Mouse (Mus musculus) intestine, postnatal 0 days (tissue): ENCODE measurements around the gene Acot7. TPM values are rescaled to one million over a fixed set of nuclear protein-coding genes. Genes with fewer than 3 reads are reported as not detected.

Experiments used
- ATAC-seq: fragments of 200-750 bp; cut with Nextera tagmentation; 2 replicates; pipeline ENCODE4 v1.8.0; 2017; ENCODE audit warnings: mild to moderate bottlenecking, moderate TSS enrichment, moderate library complexity
- H3K27ac ChIP-seq: fragments of 300-500 bp; sonication (generic); 2 replicates; pipeline ENCODE4 v1.5.1; 2014; ENCODE audit warnings: mild to moderate bottlenecking, low read depth, low read length, moderate library complexity
- H3K27me3 ChIP-seq: fragments of 300-500 bp; sonication (generic); replicated peaks from 2 replicates; pipeline ENCODE4 v1.6.1; 2014; ENCODE audit warnings: low read length, mixed read lengths; ENCODE audit not compliant: control insufficient read depth, insufficient read depth
- H3K36me3 ChIP-seq: fragments of 300-500 bp; sonication (generic); 2 replicates; pipeline ENCODE4 v1.6.1; 2014; ENCODE audit warnings: mild to moderate bottlenecking, moderate library complexity; ENCODE audit not compliant: control insufficient read depth, insufficient read depth
- H3K4me1 ChIP-seq: fragments of 300-500 bp; sonication (generic); replicated peaks from 2 replicates; pipeline ENCODE4 v1.6.1; 2014; ENCODE audit warnings: antibody characterized with exemption, low read length, mixed read lengths; ENCODE audit not compliant: control insufficient read depth, insufficient read depth
- H3K4me2 ChIP-seq: fragments of 300-500 bp; sonication (generic); replicated peaks from 2 replicates; pipeline ENCODE4 v1.6.1; 2014; ENCODE audit warnings: low read depth, mild to moderate bottlenecking, moderate library complexity
- H3K4me3 ChIP-seq: fragments of 300-500 bp; sonication (generic); 2 replicates; pipeline ENCODE4 v1.5.1; 2014; ENCODE audit warnings: low read depth, low read length
- H3K9ac ChIP-seq: fragments of 300-500 bp; sonication (generic); 2 replicates; pipeline ENCODE4 v1.6.1; 2014; ENCODE audit warnings: mild to moderate bottlenecking, low read depth, low read length
- H3K9me3 ChIP-seq: fragments of 300-500 bp; sonication (generic); 2 replicates; pipeline ENCODE4 v1.6.1; 2016; ENCODE audit warnings: mixed run types; ENCODE audit not compliant: control insufficient read depth
- CTCF ChIP-seq: sonication (generic); IDR thresholded peaks from 2 replicates; pipeline ENCODE4 v1.5.1; 2016; ENCODE audit warnings: low read depth, mild to moderate bottlenecking, control low read depth, antibody characterized with exemption, moderate library complexity
- WGBS: fragments of 180-500 bp; shearing (Covaris S2); extraction: QIAGEN DNeasy Blood & Tissue Kit; methylation state at CpG from one replicate; pipeline ENCODE4 v1.1.7; 2014; 5-methylcytosine and 5-hydroxymethylcytosine counted together
- polyA plus RNA-seq: library from polyadenylated mRNA; unstranded; fragments of >200 nt; fragmentation: Nextera tagmentation; extraction: Ambion mirVana; gene quantifications from 2 replicates; pipeline ENCODE4 v1.2.1, GENCODE M21; 2015

Acot7 gene
- polyA plus RNA-seq, 1 experiment from 2014 or later: 28.7 TPM

- TF ChIP-seq CTCF: no peak
- Histone ChIP-seq H3K36me3 (no peaks in the 10 kb centered on the region), H3K27me3 (0 out of 2 replicates have a peak, but pooled peaks cover 3% of the 10 kb centered on the region), H3K4me2 (peak overlapping the region; percentile 98), H3K9me3 (no peaks in the 10 kb centered on the region), H3K4me1 (peaks cover 5% of the 10 kb centered on the region; the same call in 1 of the 2 replicates), H3K27ac (peak overlapping the region; percentile 76; the same call in 1 of the 2 replicates), H3K4me3 (peak overlapping the region; percentile 65), H3K9ac (peak overlapping the region; percentile 65)
- ATAC-seq: no peak
- 54% methylated on average over 6 of the region's 6 CpGs for WGBS
Observed at GRCm38 (mm10) chr4:152177174-152177536, 779 bp upstream of the Acot7 start.

- ATAC-seq: peak; percentile 23
- Histone ChIP-seq H3K9ac (peak overlapping the region; percentile 34; the same call in 1 of the 2 replicates), H3K27me3 (0 out of 2 replicates have a peak, but pooled peaks cover 3% of the 10 kb centered on the region), H3K9me3 (no peaks in the 10 kb centered on the region), H3K4me1 (peaks cover 5% of the 10 kb centered on the region; the same call in 1 of the 2 replicates), H3K4me2 (peak overlapping the region; percentile 98), H3K4me3 (peak overlapping the region; percentile 65), H3K36me3 (no peaks in the 10 kb centered on the region), H3K27ac (no peak overlapping the region)
- WGBS: under 1% methylated on average over 35 of the region's 35 CpGs
- no peak for TF ChIP-seq CTCF
Observed at GRCm38 (mm10) chr4:152178344-152178864, 470 bp downstream of the Acot7 start.

GRCm38 (mm10) chr4:152178916-152179705, 1.2 kb downstream of the Acot7 start:
- Histone ChIP-seq H3K4me1 (peaks cover 5% of the 10 kb centered on the region; the same call in 1 of the 2 replicates), H3K27ac (no peak overlapping the region), H3K36me3 (no peaks in the 10 kb centered on the region), H3K9ac (no peak overlapping the region), H3K27me3 (0 out of 2 replicates have a peak, but pooled peaks cover 3% of the 10 kb centered on the region), H3K9me3 (no peaks in the 10 kb centered on the region), H3K4me2 (peak overlapping the region; percentile 98), H3K4me3 (peak overlapping the region; percentile 65)
- no peak for TF ChIP-seq CTCF
- 26% methylated on average over 16 of the region's 16 CpGs for WGBS
- no peak for ATAC-seq

GRCm38 (mm10) chr4:152179946-152180660, 2.2 kb downstream of the Acot7 start:
- peaks cover 5% of the 10 kb centered on the region; the same call in 1 of the 2 replicates for H3K4me1 ChIP-seq
- H3K9me3 ChIP-seq: no peaks in the 10 kb centered on the region
- no peak for TF ChIP-seq CTCF
- no peak overlapping the region for H3K27ac ChIP-seq
- H3K4me3 ChIP-seq: no peak overlapping the region
- 0 out of 2 replicates have a peak, but pooled peaks cover 3% of the 10 kb centered on the region for H3K27me3 ChIP-seq
- no peaks in the 10 kb centered on the region for H3K36me3 ChIP-seq
- H3K9ac ChIP-seq: no peak overlapping the region
- 85% methylated on average over 16 of the region's 16 CpGs for WGBS
- H3K4me2 ChIP-seq: no peak overlapping the region
- no peak for ATAC-seq

- Histone ChIP-seq H3K27me3 (0 out of 2 replicates have a peak, but pooled peaks cover 3% of the 10 kb centered on the region), H3K4me3 (no peak overlapping the region), H3K9me3 (no peaks in the 10 kb centered on the region), H3K27ac (no peak overlapping the region), H3K4me1 (peaks cover 16% of the 10 kb centered on the region; the same call in 1 of the 2 replicates), H3K36me3 (no peaks in the 10 kb centered on the region), H3K9ac (no peak overlapping the region), H3K4me2 (no peak overlapping the region)
- no peak for TF ChIP-seq CTCF
- ATAC-seq: no peak
- WGBS: 88% methylated on average over 10 of the region's 10 CpGs
Observed at GRCm38 (mm10) chr4:152182205-152182604, 4.3 kb downstream of the Acot7 start.

GRCm38 (mm10) chr4:152184353-152185035, 6.6 kb downstream of the Acot7 start:
- H3K4me2 ChIP-seq: no peak overlapping the region
- no peaks in the 10 kb centered on the region for H3K36me3 ChIP-seq
- no peak for ATAC-seq
- peak; percentile 60 for TF ChIP-seq CTCF
- H3K27ac ChIP-seq: no peak overlapping the region
- H3K9ac ChIP-seq: no peak overlapping the region
- no peak overlapping the region for H3K4me3 ChIP-seq
- H3K27me3 ChIP-seq: no peaks in the 10 kb centered on the region
- WGBS: 54% methylated on average over 7 of the region's 7 CpGs
- H3K9me3 ChIP-seq: no peaks in the 10 kb centered on the region
- H3K4me1 ChIP-seq: 0 out of 2 replicates have a peak, but pooled peaks cover 11% of the 10 kb centered on the region
